Mouse (Mus musculus) cerebellum, adult 11 months (tissue): ENCODE data around the gene Gm11634.
"Not testable (repeated sequence)": the region's sequence is repeated elsewhere in the genome, so short reads cannot be mapped to it uniquely, and the experiment has no call there.

Experiments used
- DNase-seq: peaks from one replicate; pipeline ENCODE4 v3.0.0; 2022

Gene Gm11634

GRCm38 (mm10) chr11:101616104-101616503 is 17.0 kb upstream of the Gm11634 start:
- DNase-seq: no peak

GRCm38 (mm10) chr11:101615380-101615779 is 16.3 kb upstream of the Gm11634 start:
- no peak for DNase-seq

GRCm38 (mm10) chr11:101614116-101614515 is 15.1 kb upstream of the Gm11634 start:
- DNase-seq: no peak

- no peak for DNase-seq
Measured at GRCm38 (mm10) chr11:101613596-101613995, 14.5 kb upstream of the Gm11634 start.

DNA sequence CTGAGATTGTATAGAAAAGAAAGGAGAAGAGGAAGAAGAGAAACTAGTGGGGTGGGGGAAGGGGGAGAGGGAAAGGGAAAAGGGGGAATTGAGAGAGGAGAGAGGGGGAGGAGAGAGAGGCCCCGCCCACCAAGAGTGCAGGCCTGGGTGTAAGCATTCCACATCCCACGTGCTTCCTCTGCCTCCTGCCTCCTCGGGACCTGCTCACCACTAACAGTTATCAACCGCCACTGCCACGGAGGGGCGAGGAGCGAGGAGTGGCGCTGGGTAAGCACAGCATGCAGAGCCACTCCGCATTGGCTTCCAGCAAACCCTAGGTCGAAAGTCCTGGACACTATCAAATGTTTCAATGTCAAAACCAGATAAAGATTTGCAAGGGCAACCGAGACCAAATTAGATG is 11.4 kb upstream of the Gm11634 start:
- no peak for DNase-seq

DNA sequence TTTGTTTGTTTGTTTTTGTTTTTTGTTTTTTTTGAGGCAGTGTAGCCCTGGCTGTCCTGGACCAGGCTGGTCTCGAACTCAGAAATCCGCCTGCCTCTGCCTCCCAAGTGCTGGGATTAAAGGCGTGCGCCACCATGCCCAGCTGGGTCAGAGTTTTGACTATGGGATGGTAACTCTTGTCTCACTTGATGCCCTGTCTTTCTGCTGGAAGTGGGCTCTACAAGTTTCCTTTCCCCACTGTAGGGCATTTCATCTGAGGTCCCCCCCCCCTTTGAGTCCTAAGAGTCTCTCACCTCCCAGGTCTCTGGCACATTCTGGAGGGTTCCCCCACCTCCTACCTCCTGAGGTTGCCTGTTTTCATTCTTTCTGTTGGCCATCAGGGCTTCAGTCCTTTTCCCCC is 8.1 kb upstream of the Gm11634 start:
- not testable (repeated sequence) for DNase-seq

- peak; percentile 45 for DNase-seq
Measured at GRCm38 (mm10) chr11:101604531-101605453, 5.7 kb upstream of the Gm11634 start.

DNA sequence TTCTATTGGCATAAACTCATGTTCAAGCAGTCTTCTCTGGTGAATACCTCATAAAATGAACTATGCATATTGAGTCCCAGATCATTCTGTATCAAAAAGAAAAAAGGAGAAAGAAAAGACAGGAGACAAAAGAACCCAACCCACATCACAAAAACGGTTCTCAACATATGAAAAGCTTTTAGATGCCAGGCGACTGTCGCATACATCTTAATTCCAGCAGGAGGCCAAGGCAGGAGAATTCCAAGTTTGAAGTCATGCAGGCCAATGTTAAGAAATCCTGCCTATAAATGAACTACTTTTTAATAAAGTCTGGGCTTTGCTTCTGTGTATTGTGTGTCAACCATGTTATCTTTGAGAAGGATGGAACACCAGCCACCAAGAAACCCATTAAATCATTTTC is 5.1 kb upstream of the Gm11634 start:
- DNase-seq: no peak

DNA sequence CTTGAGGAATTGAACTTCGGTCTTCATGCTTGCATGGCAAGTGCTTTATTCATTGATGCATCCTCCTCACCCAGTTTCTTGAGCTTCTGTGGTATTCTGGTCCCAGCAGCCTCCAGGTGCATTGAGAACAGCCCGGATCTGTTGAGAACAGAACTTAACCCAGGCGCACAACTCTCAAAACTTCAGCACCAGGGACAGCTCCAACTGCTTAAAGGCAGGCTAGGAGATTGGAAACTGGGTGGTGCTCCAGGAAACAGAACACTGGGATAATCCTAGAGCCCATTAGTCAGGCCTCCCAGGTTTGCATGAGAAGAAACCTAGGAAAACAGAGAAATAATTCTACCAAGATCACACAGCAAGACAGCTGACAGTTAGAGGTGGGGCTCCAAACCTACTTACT is 3.4 kb upstream of the Gm11634 start:
- DNase-seq: no peak

DNA sequence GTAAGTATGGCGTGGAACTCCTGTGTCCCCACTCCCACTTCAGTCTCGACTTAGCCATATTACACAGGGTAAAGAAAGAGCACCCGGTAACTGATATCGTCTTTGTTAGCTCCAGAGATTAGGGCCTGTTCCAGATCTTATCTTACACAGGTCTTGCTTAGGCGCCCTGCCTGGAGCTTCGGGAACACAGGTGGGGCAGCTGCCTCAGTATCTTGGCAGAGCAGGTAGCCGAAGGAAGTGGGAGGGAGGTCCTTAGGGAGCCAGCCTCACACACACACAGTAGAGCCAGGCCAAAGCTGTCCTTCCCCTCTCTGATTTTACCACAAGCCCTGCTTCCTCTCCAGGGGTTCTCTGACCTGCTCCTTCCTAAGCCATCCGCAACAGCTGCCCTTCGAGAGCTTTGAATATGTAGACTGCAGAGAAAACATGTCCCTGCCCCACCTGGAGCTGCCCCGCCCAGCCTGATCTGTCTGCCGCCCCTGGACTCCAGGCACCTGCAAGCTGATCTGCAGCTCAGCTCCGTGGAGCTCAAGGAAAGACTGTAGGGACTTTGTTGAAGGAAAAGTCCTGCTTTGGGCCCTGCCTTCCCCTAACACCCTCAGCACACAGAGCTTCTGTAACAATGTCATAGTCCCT is 8.9 kb downstream of the Gm11634 start:
- no peak for DNase-seq

DNA sequence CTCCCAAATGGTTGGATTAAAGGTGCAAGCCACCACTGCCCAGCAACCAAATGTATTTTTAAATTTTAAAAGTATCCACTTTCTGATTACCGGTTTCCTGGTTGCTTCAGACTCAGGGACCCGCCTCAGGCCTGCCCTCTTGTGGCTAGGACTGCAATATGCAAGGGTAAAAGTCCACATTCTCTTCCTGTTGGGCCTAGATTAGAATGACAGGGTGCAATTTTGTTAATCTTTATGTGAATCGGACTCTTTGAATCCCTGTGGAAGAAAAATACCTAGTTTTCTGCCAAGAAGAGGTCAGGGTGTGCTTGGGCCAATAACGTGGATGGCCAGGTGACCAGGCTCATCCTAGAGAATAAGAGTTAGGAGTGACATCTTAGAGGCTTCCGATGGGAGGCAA is 9.6 kb downstream of the Gm11634 start:
- DNase-seq: peak; percentile 24

GRCm38 (mm10) chr11:101588868-101589267 is 10.2 kb downstream of the Gm11634 start:
- no peak for DNase-seq

- no peak for DNase-seq
Measured at GRCm38 (mm10) chr11:101587676-101588075, 11.4 kb downstream of the Gm11634 start.

GRCm38 (mm10) chr11:101585805-101586204 is 13.3 kb downstream of the Gm11634 start:
- no peak for DNase-seq

DNA sequence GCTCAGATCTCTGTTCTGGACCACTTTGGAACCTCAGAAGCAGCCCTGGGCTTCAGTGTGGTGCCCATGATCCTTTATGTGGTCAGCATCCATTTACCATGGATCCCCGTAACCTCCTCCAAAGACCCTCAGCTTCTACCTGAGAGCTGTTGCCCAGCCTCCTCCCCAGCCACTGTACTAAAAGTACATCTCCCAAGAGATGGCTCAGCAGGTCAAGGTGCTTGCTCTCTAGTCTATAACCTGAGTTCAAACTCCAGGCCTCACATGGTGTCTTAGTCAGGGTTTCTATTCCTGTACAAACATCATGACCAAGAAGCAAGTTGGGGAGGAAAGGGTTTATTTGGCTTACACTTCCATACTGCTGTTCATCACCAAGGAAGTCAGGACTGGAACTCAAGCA is 14.0 kb downstream of the Gm11634 start:
- not testable (repeated sequence) for DNase-seq

DNA sequence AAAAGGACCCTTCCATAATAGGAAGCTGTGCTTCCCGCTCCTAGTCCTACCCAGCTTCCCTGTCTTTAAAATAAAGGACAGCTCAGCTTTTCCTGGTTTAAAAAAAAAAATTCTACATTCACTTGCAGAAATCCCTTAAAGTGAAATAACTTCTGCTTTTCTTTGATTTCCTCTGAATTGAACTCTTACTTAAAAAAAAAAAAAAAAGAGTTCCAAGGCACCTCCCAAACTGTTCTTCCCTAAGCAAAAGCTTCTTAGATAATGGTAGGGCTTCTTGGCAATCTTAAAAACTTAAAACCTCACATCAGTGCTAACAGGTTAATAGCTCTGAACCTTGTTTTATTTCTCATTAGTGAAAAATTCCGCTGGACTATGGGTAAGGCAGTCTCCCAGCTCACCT is 15.9 kb downstream of the Gm11634 start:
- DNase-seq: no peak

- no peak for DNase-seq
Measured at GRCm38 (mm10) chr11:101582054-101583035, 16.7 kb downstream of the Gm11634 start, which contains the start of gene Tmem106a. Gene Tmem106a (plus strand): TSS chr11:101582242.

DNA sequence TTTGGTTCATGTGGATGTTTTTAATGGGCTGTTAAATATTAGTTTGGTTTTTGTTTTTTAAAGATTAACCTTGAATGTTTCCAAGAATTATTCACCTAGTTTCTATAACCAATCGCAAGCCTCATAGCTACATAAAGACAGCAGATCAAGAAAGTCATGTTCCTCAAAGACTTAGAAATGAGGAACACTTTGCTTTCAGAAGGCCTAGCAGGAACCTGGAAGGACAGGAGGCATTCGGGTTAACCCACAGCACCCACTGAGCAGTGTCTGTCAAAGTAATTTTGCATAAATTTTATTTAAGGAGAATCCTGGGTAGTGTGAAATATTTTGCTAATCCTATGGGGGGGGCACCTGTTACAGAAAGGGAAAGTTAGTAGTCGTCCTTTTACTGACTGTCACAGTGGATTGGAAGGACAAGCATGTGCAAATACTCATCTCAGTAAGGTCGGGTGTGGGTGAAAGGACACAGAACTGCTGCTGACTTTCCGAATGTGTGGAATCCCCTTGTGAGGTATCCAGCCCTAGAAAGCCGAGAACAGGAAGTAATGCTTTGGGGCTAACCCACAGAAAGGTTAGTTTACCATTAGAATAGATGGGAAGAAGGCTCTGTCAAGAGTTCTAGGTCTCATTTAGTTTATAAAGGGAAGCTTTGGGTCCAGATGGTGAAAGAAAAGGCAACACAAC is 17.8 kb downstream of the Gm11634 start:
- no peak for DNase-seq

- DNase-seq: no peak
Measured at GRCm38 (mm10) chr11:101576116-101576515, 22.9 kb downstream of the Gm11634 start.

DNA sequence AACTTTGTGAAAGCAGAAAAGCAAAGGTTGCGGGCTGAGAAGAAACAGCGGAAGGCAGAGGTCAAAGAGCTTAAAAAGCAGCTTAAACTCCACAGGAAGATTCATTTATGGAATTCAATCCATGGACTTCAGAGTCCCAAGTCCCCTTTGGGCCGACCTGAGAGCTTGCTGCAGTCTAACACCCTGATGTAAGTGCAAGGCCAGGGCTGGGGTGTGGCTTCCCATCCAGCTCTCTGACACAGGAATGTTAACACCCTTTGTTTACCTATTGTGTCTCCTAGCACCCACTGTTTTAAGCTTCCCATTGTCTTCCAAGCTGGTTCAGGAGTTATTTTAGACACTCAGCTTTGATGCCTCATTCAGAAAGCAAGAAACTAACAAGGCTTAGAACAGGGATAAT is 30.6 kb downstream of the Gm11634 start:
- DNase-seq: no peak

GRCm38 (mm10) chr11:101562391-101562790 is 36.7 kb downstream of the Gm11634 start:
- DNase-seq: no peak

- DNase-seq: no peak
Measured at GRCm38 (mm10) chr11:101556954-101557353, 42.1 kb downstream of the Gm11634 start.
